Mouse (Mus musculus) frontal cortex, adult 2 months (tissue): ENCODE data around the gene Ptchd3. TPM values are rescaled to one million over a fixed set of nuclear protein-coding genes. Genes with fewer than 3 reads are reported as not detected.

ENCODE experiments used
- polyA plus RNA-seq: library from polyadenylated mRNA; depleted of rRNA; stranded (reverse); fragments of >200 nt; gene quantifications from 2 replicates; pipeline ENCODE4 v1.2.3, GENCODE M21; 2012; rRNA removed

Ptchd3 gene
- polyA plus RNA-seq, 1 experiment, result not detected

Other genes starting within 250 kb of the Ptchd3 start
- 7.2 and 7.7 TPM in 2 replicates for gene B3gntl1, start 157.1 kb upstream of the Ptchd3 start, polyA plus RNA-seq
- 8.7 and 9.8 TPM in 2 replicates for gene Metrnl, start 128.7 kb upstream of the Ptchd3 start, polyA plus RNA-seq